12 mouse cellular contexts compared by ENCODE assay signal in genomic region chr10:81536734-81537133, GRCm38 (mm10). TPM values are rescaled to one million over a fixed set of nuclear protein-coding genes. Genes with fewer than 3 reads are reported as not detected.
A peak's percentile ranks its signal among the peaks of the same experiment; 100 is the strongest.
DNase-seq lines count a peak whose midpoint lies in the region; ATAC-seq and TF ChIP-seq lines count a peak whose summit lies in the region.
"Had no signal": no experiment of that assay in that cellular context is flagged by ENCODE, and none has a peak within 500 bp of the region (broad histone marks: within the 10 kb centered on the region; RNA-seq: fewer than 3 reads in every experiment).

No protein-coding gene starts in this region.

- peak; percentile 47; the same call in 1 of the 2 replicates for TF ChIP-seq CTCF in liver, adult 2 months (IDR thresholded peaks at IDR 0.05; ENCODE audit: low read depth, low read length)
- peak; percentile 100 for TF ChIP-seq CTCF in E14TG2a.4 (conservative IDR thresholded peaks at IDR 0.05; ENCODE audit: low read length)

- no peak overlapping the region for H3K4me3 ChIP-seq in liver, adult 2 months (ENCODE audit: insufficient read depth, low read depth, low read length)
- H3K4me3 ChIP-seq in liver, embryonic 12.5 days = no peak overlapping the region
- H3K4me3 ChIP-seq in E14TG2a.4 (replicated peaks; ENCODE audit: low read length) = no peak overlapping the region

- no peaks in the 10 kb centered on the region for H3K27me3 ChIP-seq in liver, adult 2 months (ENCODE audit: control insufficient read depth, insufficient read depth, low read length)
- H3K27me3 ChIP-seq in liver, embryonic 12.5 days (replicated peaks) = no peaks in the 10 kb centered on the region
- H3K27me3 ChIP-seq in E14TG2a.4 (ENCODE audit: insufficient read depth, low read length) = no peaks in the 10 kb centered on the region

- H3K79me2 ChIP-seq in liver, adult 2 months (ENCODE audit: control insufficient read depth, insufficient read depth, low read length) = peaks cover 44% of the 10 kb centered on the region

- DNase-seq in cerebellum, postnatal 14 days = peak; percentile 53 to 78
- DNase-seq in cerebellum, adult 11 months = no peak
- DNase-seq in liver, adult 2 months (ENCODE audit: extremely low read depth, low read depth, low spot score) = no peak
- DNase-seq in layer of hippocampus, adult 9-11 months = no peak
- no peak for DNase-seq in spleen, postnatal 4 days (ENCODE audit: low spot score in 2 of 2)
- DNase-seq: adrenal gland, postnatal 10 days; midbrain, embryonic 14.5 days had no signal

- no peak for ATAC-seq in liver, embryonic 12.5 days
- ATAC-seq in erythroid progenitor cell, adult 5-6 weeks (replicated peaks; ENCODE audit: low FRiP score, poor library complexity, severe bottlenecking) = peak; percentile 62; the same call in 1 of the 2 replicates
- ATAC-seq: hindbrain, embryonic 16.5 days had no signal

- H3K4me1 ChIP-seq in liver, adult 2 months (ENCODE audit: control insufficient read depth, insufficient read depth, low read length) = peaks cover 8% of the 10 kb centered on the region
- peaks cover 53% of the 10 kb centered on the region for H3K4me1 ChIP-seq in liver, embryonic 12.5 days
- peaks cover 71% of the 10 kb centered on the region for H3K4me1 ChIP-seq in E14TG2a.4 (replicated peaks; ENCODE audit: low read depth, low read length)

- TF ChIP-seq POLR2A in liver, adult 2 months (IDR thresholded peaks at IDR 0.05; ENCODE audit: extremely low read depth, insufficient read depth, low read length) = no peak

- no peak overlapping the region for H3K4me2 ChIP-seq in liver, embryonic 12.5 days
- H3K4me2 ChIP-seq: heart, embryonic 11.5 days had no signal

- H3K9me3 ChIP-seq in liver, embryonic 12.5 days (replicated peaks) = no peaks in the 10 kb centered on the region
- no peaks in the 10 kb centered on the region for H3K9me3 ChIP-seq in E14TG2a.4 (ENCODE audit: low read length)

- H3K36me3 ChIP-seq in liver, adult 2 months (ENCODE audit: control insufficient read depth, insufficient read depth, low read length) = no peaks in the 10 kb centered on the region
- H3K36me3 ChIP-seq in liver, embryonic 12.5 days = peaks cover 78% of the 10 kb centered on the region
- H3K36me3 ChIP-seq in E14TG2a.4 (ENCODE audit: insufficient read depth, low read length) = peaks cover 68% of the 10 kb centered on the region

- H3K27ac ChIP-seq in liver, adult 2 months (replicated peaks; ENCODE audit: insufficient read depth, low read depth, low read length) = no peak overlapping the region
- no peak overlapping the region for H3K27ac ChIP-seq in liver, embryonic 12.5 days

- WGBS in liver, adult 2 months = 79% methylated on average over 6 of the region's 6 CpGs
- 60% methylated on average over 6 of the region's 6 CpGs for WGBS in liver, embryonic 12.5 days (ENCODE audit: insufficient replicate concordance)

- H3K9ac ChIP-seq in liver, adult 2 months (ENCODE audit: low read depth, low read length) = no peak overlapping the region
- H3K9ac ChIP-seq in liver, embryonic 12.5 days = no peak overlapping the region

RNA-seq across cellular contexts. Expression of gene Gna11, which starts 8.3 kb away (rescaled TPM):
- 20.7 and 27.3 TPM in 2 replicates for total RNA-seq in liver, adult 2 months (2014; rRNA removed)
- polyA plus RNA-seq in liver, adult 2 months (2012; rRNA removed) = 61.6 and 64.2 TPM in 2 replicates
- polyA plus RNA-seq in liver, embryonic 12.5 days (2016; fragmentation: Nextera tagmentation; extraction: Ambion mirVana) = 27.7 and 28.3 TPM in 2 replicates
- 7.2 and 11.3 TPM in 2 replicates for total RNA-seq in erythroid progenitor cell, adult 5-6 weeks (2015; ENCODE audit: low replicate concordance)
- 8.0 and 11.0 TPM in 2 replicates for total RNA-seq in erythroid progenitor cell, adult 5-6 weeks (2017; ENCODE audit: low replicate concordance)

RNA-seq across cellular contexts. Expression of gene Gna15, which starts 12.7 kb away (rescaled TPM):
- total RNA-seq in liver, adult 2 months (2014; rRNA removed) = 0.94 and 1.1 TPM in 2 replicates
- polyA plus RNA-seq in liver, adult 2 months (2012; rRNA removed) = 0.31 and 0.64 TPM in 2 replicates
- polyA plus RNA-seq in liver, embryonic 12.5 days (2016; fragmentation: Nextera tagmentation; extraction: Ambion mirVana) = 7.0 and 7.3 TPM in 2 replicates
- total RNA-seq in erythroid progenitor cell, adult 5-6 weeks (2015; ENCODE audit: low replicate concordance) = 1.4 TPM in 1 of 2 replicates, not detected in the other
- total RNA-seq in erythroid progenitor cell, adult 5-6 weeks (2017; ENCODE audit: low replicate concordance) = 2.6 and 4.9 TPM in 2 replicates

RNA-seq across cellular contexts. Expression of gene Aes, which starts 22.6 kb away (rescaled TPM):
- total RNA-seq in liver, adult 2 months (2014; rRNA removed) = 200 and 263 TPM in 2 replicates
- polyA plus RNA-seq in liver, adult 2 months (2012; rRNA removed) = 1,785 and 2,016 TPM in 2 replicates
- polyA plus RNA-seq in liver, embryonic 12.5 days (2016; fragmentation: Nextera tagmentation; extraction: Ambion mirVana) = 263 and 270 TPM in 2 replicates
- total RNA-seq in erythroid progenitor cell, adult 5-6 weeks (2015; ENCODE audit: low replicate concordance) = 103 and 116 TPM in 2 replicates
- 44.2 and 47.5 TPM in 2 replicates for total RNA-seq in erythroid progenitor cell, adult 5-6 weeks (2017; ENCODE audit: low replicate concordance)

RNA-seq across cellular contexts. Expression of gene S1pr4, which starts 36.8 kb away (rescaled TPM):
- 0.28 and 0.40 TPM in 2 replicates for total RNA-seq in liver, adult 2 months (2014; rRNA removed)
- polyA plus RNA-seq in liver, adult 2 months (2012; rRNA removed) = 1.2 and 1.5 TPM in 2 replicates
- 3.1 and 3.3 TPM in 2 replicates for polyA plus RNA-seq in liver, embryonic 12.5 days (2016; fragmentation: Nextera tagmentation; extraction: Ambion mirVana)
- total RNA-seq in erythroid progenitor cell, adult 5-6 weeks (2015; ENCODE audit: low replicate concordance) = 2.2 and 5.4 TPM in 2 replicates
- total RNA-seq in erythroid progenitor cell, adult 5-6 weeks (2017; ENCODE audit: low replicate concordance) = 2.3 and 3.7 TPM in 2 replicates

RNA-seq across cellular contexts. Expression of gene Tle2, which starts 37.6 kb away (rescaled TPM):
- total RNA-seq in liver, adult 2 months (2014; rRNA removed) = 3.0 and 7.2 TPM in 2 replicates
- 35.4 and 56.0 TPM in 2 replicates for polyA plus RNA-seq in liver, adult 2 months (2012; rRNA removed)
- polyA plus RNA-seq in liver, embryonic 12.5 days (2016; fragmentation: Nextera tagmentation; extraction: Ambion mirVana) = 4.8 and 5.1 TPM in 2 replicates
- total RNA-seq in erythroid progenitor cell, adult 5-6 weeks (2015; ENCODE audit: low replicate concordance) = not detected in 2 replicates
- total RNA-seq in erythroid progenitor cell, adult 5-6 weeks (2017; ENCODE audit: low replicate concordance) = not detected in 2 replicates

Comparison
In these comparisons a context has a peak if more than half of its experiments do, and no peak if none do; other contexts are left out.
1. DNase-seq: peak in cerebellum, postnatal 14 days (2 of 2); none in cerebellum, adult 11 months (single experiment), liver, adult 2 months (single experiment), layer of hippocampus, adult 9-11 months (single experiment) and spleen, postnatal 4 days (0 of 2).